Mouse (Mus musculus) cerebellum, postnatal 25 days (tissue): Measurements from ENCODE around the gene Patj.
"Not testable (repeated sequence)": the region's sequence is repeated elsewhere in the genome, so short reads cannot be mapped to it uniquely, and the experiment has no call there.

Experiments
- DNase-seq, 2 experiments: peaks; one replicate each; pipeline ENCODE4 v3.0.0; 2021; ENCODE audit warnings: mixed read lengths in 2 of 2

Gene Patj

DNA sequence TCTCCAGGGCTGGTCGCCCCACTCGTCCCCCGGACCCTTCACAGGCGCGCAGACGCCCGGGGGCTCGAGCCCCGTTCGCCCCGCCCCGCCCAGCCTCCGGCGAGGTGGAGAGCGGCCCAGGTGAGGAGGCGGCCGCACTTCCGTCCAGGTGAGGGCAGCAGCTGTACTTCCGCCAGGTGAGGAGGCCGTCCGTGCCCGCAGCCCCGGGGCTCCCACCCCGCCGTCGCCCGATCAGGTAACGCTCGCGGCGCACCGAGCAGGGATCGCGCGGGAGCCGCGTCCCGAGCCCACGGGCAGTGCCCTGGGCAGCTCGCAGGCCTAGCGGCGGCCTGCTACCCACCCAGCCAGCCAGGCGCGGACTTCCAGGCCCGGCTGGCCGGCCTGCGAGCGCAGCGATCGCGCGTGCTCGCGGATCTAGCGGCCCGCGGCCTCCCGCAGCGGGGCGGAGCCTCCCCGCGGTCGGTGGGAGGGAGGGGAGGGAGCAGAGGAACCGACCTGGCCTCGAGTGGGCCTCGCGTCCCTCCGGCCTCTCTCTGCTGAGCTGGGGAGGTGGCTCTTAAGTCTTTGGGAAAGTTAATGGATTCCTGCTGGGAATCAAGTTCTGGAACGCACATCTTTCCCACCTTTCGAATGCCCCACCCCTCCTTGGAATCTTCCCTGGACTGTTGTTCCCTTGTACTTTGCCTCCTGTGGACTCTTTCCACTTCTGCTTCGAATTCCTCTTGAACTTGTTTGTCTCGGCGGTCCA lies at the start of gene Patj:
Patj (plus strand) TSS at position 96 of the 748 bp plus-strand sequence.
- peak; percentile 82 to 85 for DNase-seq

DNA sequence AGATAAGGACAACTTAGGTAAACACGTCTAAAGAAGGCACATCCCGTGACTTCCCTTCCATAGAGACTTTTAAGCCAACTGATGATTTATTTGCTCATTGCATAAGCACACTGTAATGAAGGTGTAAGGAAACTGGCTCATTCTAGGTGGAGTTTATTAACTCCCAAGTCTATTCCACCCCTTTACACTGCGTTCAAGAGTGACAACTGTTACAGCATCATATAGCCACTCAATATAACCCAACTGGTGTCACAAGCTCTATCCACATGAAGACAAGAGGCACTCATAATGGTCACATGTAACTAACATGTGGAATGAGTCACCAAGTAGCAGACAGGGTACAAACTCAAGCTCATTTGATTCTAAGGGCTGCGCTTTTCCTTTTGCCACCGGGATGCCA lies 47.0 kb upstream of the Patj start:
- no peak for DNase-seq

DNA sequence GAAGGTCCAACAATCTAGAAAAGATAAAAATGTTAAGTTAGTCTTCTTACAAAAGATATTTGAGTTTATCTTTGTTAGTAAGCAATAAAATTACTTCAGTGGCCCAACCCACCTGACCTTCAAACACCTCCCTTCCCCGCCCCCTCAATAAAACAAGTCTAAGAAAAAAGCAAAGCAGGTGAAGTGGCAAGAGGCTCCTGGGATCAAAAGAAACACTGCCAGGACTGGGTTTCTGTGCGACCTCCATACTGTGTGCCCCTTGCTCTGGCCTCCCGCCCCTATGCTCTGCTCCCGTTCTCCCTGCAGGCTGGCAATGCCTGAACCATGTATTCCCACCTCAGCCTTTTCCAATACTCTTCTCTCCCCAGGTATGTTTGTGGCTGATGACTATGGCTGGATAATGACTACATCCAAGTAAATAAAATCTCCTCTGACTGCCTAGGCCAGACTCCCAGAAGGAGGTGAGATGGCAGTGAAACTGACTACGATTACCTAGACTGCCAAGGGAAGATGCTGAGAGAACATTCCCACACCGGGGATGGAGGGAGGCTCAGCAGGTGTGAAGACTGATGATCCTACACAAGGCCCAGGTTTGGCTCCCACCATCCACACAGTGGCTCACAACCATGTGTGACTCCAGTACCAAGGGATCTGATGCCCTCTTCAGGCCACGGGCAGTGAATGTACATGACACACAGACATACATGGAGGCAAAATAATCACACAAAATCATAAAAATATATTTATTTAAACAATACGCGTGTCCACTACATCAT lies 37.4 kb upstream of the Patj start:
- no peak for DNase-seq

DNA sequence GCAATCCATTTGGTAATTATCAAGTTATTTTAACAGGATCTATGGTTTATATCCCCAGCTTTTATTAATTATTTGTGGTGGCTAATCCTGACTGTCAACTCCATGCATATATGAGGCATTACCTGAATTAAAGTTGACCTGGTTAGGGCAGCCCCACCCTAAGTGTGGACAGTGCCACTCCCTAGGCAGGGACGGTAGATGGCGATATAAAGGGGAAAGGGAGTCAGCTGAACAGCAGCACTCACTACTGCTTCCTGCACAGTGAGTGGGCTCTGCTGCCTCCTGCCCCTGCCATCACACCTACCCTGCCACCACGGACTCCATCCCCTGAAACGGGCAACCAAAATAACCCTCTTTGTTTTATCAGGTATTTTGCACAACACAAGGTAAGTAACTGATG lies 20.2 kb upstream of the Patj start:
- no peak for DNase-seq

DNA sequence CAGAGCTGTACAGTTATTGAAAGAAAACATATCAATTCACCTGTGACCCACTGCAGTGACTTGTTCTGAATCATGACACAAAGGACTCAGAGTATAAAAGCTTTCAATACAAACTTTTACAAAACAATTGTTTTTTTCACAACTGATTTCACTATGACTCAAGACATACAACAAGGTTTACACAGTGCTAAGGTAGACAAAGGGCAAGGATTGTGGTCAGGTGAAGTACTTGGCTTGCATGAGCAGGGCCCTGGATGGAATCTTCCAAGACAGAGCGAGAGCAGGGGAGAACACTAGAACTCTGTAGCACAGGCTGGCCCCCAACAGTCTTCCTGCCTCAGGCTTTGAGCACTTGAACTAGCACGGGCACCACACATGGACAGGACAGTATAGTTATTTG lies 18.6 kb upstream of the Patj start:
- no peak for DNase-seq

DNA sequence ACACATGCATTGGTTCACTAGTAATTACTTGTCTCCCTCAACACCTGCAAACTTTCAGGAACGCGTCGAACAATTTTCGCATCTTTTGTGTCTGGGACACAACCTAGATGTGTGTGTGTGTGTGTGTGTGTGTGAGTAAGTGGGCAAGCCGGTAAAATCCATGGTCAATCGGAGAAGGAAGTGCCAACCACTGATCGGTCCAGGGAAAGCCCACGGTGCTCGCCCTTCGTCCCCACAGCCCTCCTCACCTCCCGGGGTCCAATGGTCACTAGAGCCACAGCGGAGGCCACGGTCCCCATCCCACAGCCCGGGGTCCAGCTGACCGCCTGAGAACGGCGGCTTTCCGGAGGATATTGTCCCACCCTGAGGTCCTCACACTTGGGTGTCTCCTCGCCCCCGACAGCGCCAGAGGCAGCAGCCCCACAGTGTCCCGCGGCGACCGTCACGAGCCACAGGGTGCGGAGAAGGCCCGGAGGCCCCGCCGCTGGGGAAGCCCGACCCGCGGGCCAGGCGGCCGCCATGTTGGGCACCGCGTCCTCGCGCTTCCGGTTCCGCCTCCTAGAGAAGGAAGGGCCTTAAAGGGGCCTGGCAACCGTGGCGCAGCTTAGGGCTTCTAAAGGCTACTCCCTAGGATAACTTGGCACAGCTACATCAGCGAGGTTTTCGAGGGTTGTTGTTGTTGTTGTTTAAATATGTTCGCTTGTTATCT lies 12.7 kb upstream of the Patj start, which contains the start of gene Tm2d1:
Tm2d1 (minus strand) TSS at position 591 of the 709 bp plus-strand sequence.
- peak; percentile 84 to 89 for DNase-seq

DNA sequence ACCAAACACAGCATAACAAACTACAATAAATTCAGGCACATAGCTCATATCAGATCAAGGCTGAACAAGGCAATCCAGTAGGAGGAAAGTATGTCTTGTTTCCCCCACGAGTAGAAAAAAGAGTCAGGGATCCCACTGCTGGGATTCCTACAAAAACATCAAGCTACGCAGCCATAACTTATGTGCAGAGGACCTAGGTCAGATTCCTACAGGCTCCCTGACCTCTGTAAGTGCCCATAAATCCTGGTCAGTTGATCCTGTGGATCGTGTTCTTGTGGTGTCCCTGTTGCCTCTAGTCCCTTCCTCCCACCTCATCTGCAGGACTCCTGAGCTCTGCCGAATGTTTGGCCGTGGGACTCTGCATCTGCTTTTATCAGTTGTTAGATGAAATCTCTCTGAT lies 10.5 kb upstream of the Patj start:
- no peak for DNase-seq

DNA sequence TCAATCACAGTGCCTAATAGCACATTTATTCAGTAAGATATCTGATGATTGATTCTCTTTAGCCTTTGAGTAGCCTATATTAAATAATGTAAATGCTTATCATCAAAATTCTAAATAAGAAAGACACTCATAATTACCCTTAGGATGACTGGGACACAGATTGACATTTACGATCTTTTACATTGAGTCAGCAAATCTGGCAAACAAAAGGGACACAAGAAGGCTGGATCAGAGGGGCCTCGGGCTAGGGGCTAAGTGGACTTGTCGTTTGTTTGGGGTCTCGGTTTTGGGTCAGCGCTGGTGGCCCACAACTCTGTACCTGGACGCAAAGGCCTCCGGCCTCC lies 267 bp upstream of the Patj start:
- no peak for DNase-seq

DNA sequence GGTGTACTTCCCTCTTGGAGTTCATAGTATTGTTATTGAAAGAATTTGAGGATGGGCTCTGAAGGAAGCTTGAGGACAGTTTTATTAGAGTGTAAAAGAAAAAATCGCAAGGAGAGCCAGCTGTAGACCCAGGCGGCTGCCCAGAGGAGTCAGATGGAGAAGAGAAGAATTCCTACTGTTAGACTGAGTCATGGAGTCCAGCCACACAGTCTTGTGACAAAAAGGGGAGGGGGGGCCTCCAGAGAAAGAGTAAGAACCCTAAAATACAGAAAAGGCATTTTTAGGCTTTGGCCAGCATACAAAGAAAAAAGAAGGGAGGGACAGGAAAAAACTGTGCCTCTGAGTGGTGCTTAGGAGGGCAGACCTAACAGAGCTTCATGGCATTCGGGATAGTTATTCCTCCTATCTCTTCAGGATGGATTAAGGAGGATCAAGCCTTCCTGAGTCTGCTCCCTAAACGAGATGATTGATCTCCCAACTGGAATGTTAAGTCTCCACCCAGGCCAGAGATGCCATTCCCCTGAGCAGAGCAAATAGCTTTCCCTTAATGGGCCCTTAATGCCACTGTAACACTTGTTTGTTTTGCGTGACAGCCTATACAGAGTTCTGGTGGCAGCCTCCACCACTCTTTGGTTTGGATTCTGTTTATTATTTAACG lies 5.5 kb downstream of the Patj start:
- no peak for DNase-seq

DNA sequence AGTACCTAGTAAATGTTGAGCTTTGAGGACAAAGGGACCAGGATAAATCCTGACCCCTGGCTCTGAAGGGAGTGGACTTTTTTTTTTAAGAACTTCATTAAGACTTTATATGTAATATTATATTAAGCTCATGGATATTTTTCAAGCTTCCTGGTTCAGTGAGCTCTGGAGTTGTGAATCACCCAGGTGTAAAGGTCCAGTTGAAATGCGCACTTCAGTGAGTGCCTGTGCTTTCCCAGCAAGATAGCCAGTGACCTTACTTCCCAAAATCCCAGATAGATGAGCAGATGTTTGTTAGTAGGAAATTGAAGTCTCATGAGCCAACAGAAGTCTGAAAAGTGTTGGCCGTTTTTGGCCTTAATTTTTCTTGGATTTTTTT lies 6.0 kb downstream of the Patj start:
- no peak for DNase-seq

DNA sequence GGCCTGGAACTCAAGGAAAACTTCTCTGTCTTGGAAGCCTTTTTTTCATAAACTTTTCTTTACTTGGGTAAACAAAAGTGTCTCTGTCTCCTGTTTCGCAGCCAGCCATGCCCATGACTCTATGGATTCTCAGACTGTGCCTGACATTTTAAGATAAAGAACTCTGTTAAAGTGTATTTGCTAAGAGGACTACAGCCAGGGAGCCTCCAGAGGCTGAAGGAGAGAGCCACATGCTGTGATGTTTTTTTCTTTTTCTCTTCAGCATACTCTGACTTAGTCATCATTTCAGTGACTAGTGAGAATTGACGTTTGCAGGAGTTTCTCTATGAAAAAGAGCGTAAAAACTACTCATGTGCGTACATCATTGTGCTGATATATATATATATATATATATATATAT lies 7.9 kb downstream of the Patj start:
- DNase-seq, result no peak

DNA sequence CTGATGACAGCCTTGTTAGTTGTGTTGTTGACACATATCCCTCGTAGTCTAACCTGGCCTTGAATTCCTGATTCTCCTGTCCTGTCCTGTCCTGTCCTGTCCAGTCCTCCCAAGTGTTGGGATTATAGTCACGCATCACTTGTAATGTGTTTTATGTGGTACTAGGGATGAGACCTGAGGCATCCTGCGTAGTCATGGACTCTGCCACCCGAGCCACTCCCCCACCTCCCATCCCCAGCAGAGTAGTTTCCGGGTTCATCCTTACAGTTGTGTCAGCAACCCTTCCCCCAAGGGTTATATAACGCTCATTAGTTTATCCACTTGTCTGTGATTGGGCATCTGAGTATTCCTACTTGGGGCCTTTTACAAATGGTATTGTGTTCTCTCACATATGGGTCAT lies 8.8 kb downstream of the Patj start:
- no peak for DNase-seq

DNA sequence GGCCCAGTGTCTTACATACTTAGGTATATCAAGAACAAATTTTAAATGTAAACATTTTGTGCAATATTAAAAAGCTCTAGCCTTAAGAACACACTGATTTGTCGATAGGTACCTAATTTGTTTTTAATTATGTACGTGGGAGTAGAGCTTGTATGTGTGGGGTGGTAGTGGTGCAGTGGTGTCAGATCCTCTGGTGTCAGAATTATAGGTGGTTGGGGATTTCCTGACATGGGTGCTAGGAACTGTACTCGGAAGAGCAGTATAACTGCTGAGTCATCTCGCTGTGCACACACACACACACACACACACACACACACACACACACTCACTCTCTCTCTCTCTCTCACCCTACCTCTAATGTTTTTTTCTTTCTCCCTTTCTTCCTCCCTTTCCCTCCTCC lies 12.9 kb downstream of the Patj start:
- DNase-seq, result no peak

DNA sequence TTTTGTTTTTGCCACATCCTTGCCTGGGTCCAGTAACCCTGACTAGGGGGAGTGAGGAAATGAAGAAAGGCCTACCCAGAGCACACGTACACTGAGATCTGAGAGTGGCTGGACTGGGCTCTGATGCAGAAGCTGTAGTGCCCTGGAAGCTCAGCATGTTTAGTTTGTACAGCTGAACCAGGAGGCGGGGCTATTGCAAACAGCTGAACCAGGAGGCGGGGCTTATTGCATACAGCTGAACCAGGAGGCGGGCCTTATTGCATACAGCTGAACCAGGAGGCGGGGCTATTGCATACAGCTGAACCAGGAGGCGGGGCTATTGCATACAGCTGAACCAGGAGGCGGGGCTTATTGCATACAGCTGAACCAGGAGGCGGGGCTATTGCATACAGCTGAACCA lies 19.6 kb downstream of the Patj start:
- DNase-seq, result not testable (repeated sequence)

DNA sequence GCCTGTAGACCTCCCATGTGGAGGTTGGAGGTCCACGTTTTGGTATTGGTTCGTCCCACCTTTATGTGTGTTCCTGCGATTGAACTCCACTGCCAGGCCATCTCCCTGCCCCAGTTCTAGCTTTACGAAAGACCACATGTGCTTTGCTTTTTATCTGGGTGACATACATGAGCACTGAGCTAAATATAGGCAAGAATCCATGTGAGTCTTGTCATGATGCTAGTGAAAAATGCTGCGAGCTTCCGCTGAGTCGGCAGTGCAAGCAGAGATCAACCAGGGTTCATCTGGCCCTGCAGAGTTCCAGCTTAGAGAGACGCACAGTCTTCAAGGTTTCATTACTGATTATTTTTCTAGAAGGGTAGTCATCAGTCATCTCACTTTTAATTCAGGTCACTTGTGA lies 32.8 kb downstream of the Patj start:
- DNase-seq, result no peak

DNA sequence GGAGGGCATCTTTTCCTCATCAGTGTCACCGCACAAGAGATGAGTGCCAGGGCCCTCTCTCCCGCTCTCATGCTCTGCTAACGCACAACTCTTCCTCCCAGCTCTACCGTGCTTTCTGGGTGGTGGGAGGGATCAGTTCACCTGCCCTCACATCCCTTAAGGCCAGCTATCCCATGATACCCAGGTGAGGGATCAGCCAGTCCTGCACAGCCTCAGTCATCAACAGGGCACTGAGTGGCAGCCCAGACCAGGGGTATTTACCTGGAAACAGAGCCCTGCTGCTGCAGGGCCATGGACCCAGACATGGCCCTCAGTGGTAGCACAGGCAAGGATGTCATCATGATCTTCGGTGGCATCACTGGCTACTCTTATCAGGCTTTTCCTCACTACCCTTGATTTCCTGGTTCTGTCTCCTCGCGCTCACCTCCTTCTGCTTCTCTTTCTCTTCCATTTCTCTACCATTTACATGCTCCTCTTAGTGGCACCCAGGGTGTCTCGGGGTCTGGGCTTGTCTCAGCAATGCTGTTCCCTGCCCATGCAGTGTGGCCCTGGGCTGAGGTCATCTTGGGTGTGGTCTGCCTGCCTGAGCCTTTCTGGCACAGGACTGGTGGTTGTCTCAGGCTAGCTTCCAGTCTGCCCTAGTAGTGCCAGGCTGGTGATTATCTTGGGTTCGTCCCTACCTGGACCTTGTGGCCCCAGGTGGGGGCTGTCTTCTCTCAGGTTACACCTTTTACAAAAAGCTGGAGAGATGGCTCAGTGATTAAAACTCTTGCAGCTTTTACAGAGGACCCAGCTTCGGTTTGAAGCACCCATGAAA lies 40.3 kb downstream of the Patj start:
- no peak for DNase-seq

DNA sequence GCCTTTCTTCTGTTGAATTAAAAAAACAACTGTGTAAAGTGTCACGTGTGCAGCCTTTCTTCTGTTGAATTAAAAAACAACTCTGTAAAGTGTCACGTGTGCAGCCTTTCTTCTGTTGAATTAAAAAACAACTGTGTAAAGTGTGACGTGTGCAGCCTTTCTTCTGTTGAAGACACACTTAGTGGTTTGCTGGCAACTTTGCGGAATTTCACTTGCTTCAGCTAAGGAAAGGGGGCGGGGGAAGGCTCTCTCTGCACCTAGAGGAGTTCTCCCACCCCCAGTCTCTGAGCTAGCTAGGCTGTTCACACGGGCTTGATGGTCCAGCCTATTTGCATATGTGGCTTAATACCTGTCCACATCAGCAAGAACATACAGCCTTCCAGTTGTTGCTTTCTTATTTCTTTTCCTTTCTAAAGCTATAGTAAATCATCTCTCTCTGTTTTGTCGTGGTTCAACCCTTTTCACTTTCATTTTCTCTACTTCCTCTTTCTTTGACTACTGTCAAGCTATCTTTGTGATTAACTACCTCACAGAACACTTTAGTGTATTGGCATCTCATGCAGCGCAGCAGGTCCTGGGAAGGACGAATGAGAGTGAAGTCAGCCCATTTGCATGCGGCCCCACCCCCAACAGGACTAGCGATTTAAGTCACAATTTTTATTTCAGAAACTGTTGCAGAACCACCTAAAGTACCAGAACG lies 41.2 kb downstream of the Patj start:
- DNase-seq, result no peak

DNA sequence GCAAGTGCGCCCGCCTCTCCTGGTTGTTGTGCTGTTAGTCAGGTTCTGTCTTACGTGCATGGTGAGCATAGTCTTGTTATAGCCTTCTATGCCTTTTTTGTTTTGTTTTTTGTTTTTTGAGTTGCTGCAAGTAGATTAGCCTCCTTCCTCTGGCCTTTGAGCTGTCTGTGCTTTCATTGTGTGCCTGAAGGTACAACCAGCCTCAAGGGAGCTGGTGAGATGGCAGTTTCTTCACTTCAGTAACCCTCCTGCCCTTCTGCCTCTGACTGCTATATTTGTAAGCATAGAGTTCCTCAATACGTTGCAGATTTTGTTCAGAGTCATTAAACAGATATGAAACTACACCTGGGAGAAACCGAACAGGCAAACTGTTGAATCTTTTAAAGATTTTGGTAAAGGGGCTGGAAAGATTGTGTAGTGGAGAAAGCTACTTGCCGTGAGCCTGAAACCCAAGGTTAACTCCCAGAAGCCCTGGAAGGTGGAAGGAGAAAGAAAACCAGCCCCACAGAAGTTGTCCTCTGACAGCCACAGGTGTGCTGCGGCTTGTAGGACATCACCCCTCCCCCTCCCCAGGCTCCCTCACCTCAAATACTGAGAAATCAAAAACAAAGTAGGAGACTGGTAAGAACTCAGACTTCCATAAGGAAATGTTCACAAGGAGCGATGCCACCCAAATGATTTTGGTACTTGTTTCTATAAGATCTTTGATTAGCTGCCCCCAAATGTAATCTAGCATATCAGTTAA lies 43.8 kb downstream of the Patj start:
- DNase-seq, result no peak

DNA sequence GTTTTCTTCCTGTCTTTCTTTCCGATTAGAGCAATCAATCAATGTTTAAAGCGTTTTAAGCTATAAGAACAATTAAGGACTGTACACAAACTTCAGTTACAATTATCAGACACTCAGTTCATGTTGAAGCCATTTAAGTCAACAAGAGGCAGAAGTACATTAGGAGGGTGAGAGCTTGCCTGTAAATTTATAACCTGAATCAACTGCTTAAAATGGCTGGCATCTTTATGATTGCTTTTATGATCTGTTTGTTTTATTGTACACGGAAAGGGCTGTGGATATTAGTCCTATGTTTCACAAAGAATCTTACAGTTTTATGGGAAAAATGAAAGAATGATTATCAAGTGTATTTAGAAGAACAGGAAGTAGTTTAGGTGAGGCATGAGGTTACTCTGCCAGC lies 45.7 kb downstream of the Patj start:
- no peak for DNase-seq

DNA sequence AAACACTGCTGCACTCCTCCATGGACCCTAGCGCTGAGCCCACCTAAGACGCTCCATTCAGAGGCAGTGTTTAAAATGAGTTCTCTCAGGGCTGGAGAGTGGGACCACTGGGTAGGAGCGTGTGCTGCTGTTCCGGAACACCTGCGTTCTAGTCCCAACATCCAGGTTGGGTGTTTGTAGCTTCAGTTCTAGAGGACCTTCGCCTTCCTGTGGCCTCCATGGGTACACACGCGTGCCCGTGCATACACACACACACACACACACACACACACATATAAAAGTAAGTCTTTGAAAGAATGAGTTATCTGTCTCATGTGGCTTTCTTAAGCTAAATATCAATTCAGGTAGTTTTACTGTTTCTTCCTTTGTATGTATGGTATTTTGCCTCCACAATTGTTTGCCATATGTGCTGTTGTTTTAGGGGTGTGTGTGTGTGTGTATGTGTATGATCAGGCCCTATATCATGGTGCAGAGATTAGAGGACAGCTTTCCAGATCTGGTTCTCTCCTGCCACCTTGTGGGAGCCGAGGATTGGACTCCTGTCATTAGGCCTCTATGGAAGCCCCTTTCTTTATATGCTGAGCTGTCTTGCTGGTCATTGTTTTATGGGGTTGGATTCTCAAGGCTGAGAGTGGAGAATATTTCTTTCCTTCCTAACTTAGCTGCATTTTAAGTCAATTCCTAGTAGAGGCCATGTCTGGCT lies 49.0 kb downstream of the Patj start:
- DNase-seq, result peak; percentile 51 to 71
